Mouse (Mus musculus): Measurements from ENCODE around the gene Olfr1426.
"Not testable (repeated sequence)": the region's sequence is repeated elsewhere in the genome, so short reads cannot be mapped to it uniquely, and the experiment has no call there.

The Olfr1426 gene

GRCm38 (mm10) chr19:12091913-12092312 is at the start of gene Olfr1426:
Gene Olfr1426, minus strand, starts transcription at chr19:12092013.
- DNase-seq: no peak

GRCm38 (mm10) chr19:12134289-12134688 is 42.5 kb upstream of the Olfr1426 start:
- peak; percentile 2 for DNase-seq

DNA sequence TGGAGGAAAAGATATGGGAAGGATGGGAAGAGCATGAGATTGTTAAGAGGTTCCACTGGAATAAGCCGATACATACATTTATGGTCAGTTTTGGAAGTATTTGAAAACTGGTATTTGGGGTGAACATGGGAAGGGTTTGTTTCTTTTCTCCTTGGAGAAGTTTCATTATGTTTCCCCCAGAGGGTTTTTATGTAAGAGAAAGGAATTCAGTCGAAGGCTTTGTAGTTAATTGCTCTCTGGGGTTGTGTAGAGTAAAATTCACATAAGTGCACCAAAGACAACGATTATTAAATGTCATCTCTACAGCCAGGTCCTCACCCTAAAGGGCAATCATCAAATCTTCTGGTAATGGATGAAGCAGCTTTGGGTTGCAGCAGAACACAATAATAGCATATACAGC is 31.3 kb upstream of the Olfr1426 start, which contains the start of gene Olfr76:
Gene Olfr76 (minus strand): TSS at position 101 of the 400 bp plus-strand sequence.
- DNase-seq: no peak

DNA sequence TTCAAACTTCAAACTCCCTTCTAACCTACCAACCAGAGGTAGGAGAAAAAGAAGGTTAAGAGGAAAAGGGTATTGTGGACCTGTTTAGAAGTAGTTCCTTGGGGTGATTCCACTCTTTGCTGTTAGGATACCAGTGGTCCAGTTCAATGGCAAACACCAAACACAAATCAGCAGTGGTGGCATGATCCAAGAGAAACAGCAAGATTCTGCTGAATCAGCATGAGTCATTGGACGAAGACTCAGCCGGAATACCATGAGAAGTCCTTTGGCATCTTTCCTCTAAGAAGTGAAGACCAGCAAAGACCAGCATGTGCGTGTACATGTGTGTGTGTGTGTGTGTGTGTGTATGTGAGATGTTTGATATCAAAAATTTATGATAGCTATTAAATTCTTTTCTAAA is 24.7 kb upstream of the Olfr1426 start:
- DNase-seq: no peak

- DNase-seq: no peak
These were observed 24.0 kb upstream of the Olfr1426 start, which contains the start of gene Olfr1428 for GRCm38 (mm10) chr19:12115797-12116196. Gene Olfr1428, minus strand, starts transcription at chr19:12115897.

DNA sequence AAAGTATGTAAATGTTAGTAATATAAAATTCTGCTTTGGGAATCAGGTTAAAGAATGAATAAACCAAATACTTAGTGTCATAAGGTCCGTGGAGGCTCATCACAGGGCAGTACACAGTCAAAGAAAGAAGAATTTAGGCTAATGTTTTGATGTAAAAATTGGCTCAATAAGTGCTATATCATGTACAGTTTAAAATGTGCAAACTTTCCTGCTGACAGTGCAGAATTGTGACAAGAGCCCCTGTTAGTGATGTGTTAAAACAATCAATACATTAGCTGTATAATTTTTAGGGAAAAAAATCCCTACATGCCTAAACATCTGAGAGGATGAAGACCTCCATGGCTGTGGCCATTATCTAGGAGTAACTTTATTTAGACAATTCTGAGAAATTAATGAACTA is 22.0 kb upstream of the Olfr1426 start:
- DNase-seq: no peak

DNA sequence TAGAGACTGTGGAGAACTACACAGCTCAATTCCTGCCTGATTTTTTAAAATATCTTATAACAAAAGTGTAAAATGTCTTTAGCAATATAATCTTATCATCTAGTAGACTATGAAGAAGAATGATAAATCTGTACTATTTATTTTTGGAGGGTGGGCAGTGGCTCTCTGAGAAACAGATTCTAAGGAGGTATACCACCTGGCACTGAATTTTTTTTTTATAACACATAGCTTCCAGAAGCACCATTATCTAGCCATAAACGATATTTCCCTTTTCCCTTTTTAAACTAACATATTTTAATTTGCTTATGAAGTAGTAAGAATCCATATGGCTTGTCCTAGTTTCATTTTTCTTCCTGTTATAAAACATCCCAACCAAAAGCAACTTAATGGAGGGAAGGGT is 12.7 kb upstream of the Olfr1426 start:
- no peak for DNase-seq

DNA sequence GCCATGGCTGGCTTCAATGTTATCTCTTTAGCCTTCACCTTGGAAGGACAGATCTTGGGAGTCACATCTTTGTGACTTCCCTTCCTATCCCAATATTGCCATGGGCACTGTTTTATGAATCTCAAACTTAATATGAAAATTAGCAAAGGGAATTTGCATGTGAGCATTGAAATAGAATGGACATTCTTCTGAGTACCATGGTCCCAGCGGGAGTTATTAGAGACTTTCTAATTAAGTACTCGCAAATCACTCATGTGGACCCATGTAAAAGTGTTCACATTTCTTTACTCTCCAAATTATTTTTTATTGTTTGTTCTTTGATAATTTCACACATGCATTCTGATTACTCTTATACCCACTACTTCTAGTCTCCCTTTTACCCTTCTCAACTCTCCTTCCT is 11.4 kb upstream of the Olfr1426 start, which contains the start of gene Olfr1427:
Gene Olfr1427 (minus strand): TSS at position 101 of the 400 bp plus-strand sequence.
- DNase-seq: no peak

- not testable (repeated sequence) for DNase-seq
These were observed 14.2 kb downstream of the Olfr1426 start, which contains the start of gene Olfr1425 for GRCm38 (mm10) chr19:12077631-12078030. Gene Olfr1425, minus strand, starts transcription at chr19:12077731.

GRCm38 (mm10) chr19:12069546-12069945 is 22.3 kb downstream of the Olfr1426 start:
- not testable (repeated sequence) for DNase-seq

DNA sequence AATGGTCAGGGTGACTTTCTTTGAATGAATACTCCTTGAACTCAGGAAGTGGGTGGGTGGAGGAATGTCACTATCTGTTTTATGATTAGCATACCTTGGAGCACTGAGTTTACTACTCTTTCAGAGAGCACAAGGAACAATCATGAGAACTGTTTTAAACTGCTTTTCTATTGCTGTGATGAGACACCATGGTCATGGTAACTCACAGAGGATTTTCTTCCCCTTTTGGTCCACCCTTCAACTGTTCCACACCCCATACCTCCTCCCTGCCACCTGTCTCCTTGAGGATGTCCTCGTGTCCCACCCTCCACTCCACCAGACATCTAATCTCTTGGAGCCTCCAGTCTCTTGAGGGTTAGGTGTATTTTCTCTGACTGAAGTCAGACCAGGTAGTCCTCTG is 24.0 kb downstream of the Olfr1426 start:
- not testable (repeated sequence) for DNase-seq

DNA sequence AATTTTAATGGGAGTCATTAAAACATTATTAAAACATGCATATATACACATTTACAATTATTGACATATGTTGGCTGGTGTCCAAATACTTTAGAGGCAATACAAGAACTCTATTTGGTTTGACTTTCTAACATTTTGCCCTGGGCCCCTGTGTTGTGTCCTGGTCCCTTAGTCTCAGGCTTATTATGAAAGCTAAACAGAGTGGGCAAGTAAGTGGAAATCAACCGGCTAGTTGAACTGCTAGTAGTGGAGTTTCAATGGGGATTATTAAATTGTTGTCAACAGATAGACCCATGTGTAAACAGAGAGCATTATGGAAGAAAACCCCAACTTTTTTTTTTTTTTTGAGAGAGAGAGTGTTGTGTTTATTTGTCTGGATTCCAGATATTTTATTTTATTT is 29.2 kb downstream of the Olfr1426 start, which contains the start of gene Olfr1424:
Gene Olfr1424 (minus strand): TSS at position 101 of the 400 bp plus-strand sequence.
- not testable (repeated sequence) for DNase-seq

DNA sequence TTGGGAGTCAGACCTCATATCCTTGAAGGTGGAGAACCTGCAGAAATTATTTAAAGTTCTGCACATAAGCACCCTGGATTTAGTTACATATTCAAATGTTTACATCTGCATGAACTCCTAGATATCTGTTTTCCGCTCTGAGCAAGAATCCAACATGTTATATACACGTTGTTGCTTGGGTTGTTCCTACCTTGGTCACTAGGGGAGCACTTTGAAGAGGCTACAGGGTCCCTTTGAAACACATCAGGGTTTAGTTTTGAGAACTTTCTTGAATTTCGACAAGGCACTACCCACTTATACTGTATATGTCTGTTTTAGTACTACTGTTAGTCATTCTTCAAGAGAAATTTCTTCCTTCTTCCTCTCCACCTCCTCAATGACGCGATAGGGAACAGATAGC is 48.6 kb downstream of the Olfr1426 start:
- no peak for DNase-seq

DNA sequence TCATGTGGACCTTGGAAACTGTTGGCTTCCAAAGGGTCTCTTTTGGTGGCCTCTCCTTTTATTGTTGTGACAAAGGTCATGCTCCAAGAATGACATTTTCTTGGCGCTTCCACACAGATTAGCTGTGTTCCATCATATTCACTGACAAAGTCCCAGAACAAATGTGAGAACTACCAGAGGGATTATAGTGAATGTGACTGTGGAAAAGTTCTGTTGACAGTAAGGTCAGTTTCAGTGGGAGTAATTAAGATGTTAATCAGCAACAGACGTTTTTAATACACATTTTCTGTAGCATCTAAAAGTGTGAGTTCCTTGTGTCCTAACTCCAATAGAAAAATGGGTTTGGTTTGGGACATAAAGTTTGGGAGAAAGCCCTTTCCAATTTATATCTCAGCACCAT is 50.6 kb downstream of the Olfr1426 start, which contains the start of gene Olfr1423:
Gene Olfr1423 (minus strand): TSS at position 101 of the 400 bp plus-strand sequence.
- no peak for DNase-seq

GRCm38 (mm10) chr19:12037727-12038126 is 54.1 kb downstream of the Olfr1426 start:
- no peak for DNase-seq

Data from kidney, postnatal 14 days (tissue).